Mouse (Mus musculus): ENCODE results near the gene Cdkn1a. TPM values are rescaled to one million over a fixed set of nuclear protein-coding genes. Genes with fewer than 3 reads are reported as not detected.

The Cdkn1a gene
- polyA plus RNA-seq, 1 experiment from 2014 or later, result 34.0 TPM

GRCm38 (mm10) chr17:29074085-29074484 lies 16.7 kb upstream of the Cdkn1a start:
- no peak overlapping the region for H3K9ac ChIP-seq
- H3K4me2 ChIP-seq, result no peak overlapping the region
- no peak overlapping the region for H3K4me3 ChIP-seq (replicated peaks)
- no peak for ATAC-seq (ENCODE audit: low FRiP score)
- WGBS, result 84% methylated on average over 13 of the region's 13 CpGs
- H3K27ac ChIP-seq, result no peak overlapping the region
- no peaks in the 10 kb centered on the region; the same call in 1 of the 2 replicates for H3K27me3 ChIP-seq
- peaks cover 24% of the 10 kb centered on the region for H3K4me1 ChIP-seq
- no peaks in the 10 kb centered on the region for H3K36me3 ChIP-seq (replicated peaks)
- no peaks in the 10 kb centered on the region for H3K9me3 ChIP-seq

DNA sequence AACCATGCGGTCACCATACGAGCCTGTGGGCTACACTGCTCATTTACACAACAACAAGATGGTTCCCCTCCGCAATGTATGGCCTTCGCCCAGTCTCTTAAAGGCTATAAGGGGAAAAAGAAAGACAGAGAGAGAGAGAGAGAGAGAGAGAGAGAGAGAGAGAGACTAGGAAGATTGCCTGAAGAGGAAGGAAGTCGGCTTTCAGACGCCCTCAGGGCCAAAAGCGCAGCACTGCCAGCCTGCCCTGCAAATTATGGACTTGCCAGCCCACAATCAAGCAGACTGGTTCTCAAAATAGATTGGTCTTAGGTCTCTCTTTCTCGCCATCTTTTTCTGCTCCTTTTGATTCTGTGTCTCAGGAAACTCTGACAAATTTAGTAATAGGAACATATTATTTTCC lies 14.5 kb upstream of the Cdkn1a start:
- Histone ChIP-seq H3K9ac (no peak overlapping the region), H3K27me3 (peaks cover 13% of the 10 kb centered on the region), H3K4me2 (no peak overlapping the region), H3K4me3 (replicated peaks) (no peak overlapping the region), H3K36me3 (replicated peaks) (no peaks in the 10 kb centered on the region), H3K9me3 (no peaks in the 10 kb centered on the region), H3K27ac (no peak overlapping the region), H3K4me1 (peaks cover 30% of the 10 kb centered on the region)
- no peak for ATAC-seq (ENCODE audit: low FRiP score)
- WGBS, result 87% methylated on average over 8 of the region's 8 CpGs

- H3K4me2 ChIP-seq, result peak overlapping the region; percentile 45
- no peak for ATAC-seq (ENCODE audit: low FRiP score)
- H3K4me1 ChIP-seq, result peaks cover 34% of the 10 kb centered on the region
- H3K4me3 ChIP-seq (replicated peaks), result 0 out of 2 replicates have a peak overlapping the region, but pooled peaks have one; percentile 5
- no peaks in the 10 kb centered on the region for H3K36me3 ChIP-seq (replicated peaks)
- WGBS, result 22% methylated on average over 14 of the region's 14 CpGs
- 0 out of 2 replicates have a peak overlapping the region, but pooled peaks have one; percentile 34 for H3K9ac ChIP-seq
- H3K27me3 ChIP-seq, result peaks cover 25% of the 10 kb centered on the region
- H3K9me3 ChIP-seq, result no peaks in the 10 kb centered on the region
- no peak overlapping the region for H3K27ac ChIP-seq
These were observed 12.8 kb upstream of the Cdkn1a start for GRCm38 (mm10) chr17:29077786-29078509.

DNA sequence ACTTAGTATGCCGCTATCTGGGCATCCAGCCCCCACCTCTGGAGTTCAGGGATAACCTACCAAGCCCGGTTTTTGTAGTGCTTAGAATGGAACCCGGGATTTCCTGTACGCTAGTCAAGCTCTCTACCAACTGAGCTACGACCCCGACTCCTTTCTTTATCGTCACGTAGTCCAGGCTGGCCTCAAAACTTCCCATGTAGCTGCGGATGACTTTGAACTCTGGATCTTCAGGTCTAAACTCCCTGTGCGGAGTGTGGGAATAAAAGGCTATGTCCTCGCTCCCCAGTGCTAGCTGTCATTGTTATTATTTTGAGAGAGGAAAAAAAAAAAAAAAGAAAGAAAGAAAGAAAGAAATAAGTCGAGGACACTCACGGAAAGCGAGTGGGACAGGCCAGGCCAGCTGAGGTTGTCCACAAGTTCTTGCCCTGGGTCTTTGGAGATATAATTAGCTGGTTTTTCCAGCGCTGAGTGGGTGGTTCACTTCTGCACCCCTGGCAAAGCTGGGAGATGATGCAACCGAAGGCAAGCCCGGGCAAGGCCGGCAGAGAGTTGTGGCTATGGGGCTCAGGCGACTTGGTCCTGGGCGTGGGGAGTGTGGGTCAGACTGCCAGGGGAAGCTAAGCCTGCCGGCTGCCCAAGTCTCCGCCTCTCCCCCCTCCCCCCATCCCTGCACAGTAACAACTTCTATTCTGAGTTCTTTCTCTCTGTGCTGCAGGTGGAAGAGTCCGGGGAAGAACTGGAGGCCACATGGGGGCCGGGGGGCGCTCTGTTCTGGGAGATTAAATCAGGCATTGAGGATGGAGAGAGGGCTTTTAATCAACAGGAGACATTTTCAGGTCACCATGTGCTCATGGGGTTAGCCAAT lies 12.0 kb upstream of the Cdkn1a start:
- H3K36me3 ChIP-seq (replicated peaks), result no peaks in the 10 kb centered on the region
- 0 out of 2 replicates have a peak overlapping the region, but pooled peaks have one; percentile 5 for H3K4me3 ChIP-seq (replicated peaks)
- H3K27me3 ChIP-seq, result peaks cover 25% of the 10 kb centered on the region
- H3K9ac ChIP-seq, result no peak overlapping the region
- no peak for ATAC-seq (ENCODE audit: low FRiP score)
- H3K27ac ChIP-seq, result peak overlapping the region; percentile 43; the same call in 1 of the 2 replicates
- H3K4me1 ChIP-seq, result peaks cover 32% of the 10 kb centered on the region
- H3K4me2 ChIP-seq, result peak overlapping the region; percentile 45
- WGBS, result 4% methylated on average over 25 of the region's 25 CpGs
- H3K9me3 ChIP-seq, result no peaks in the 10 kb centered on the region

GRCm38 (mm10) chr17:29080758-29081617 lies 9.8 kb upstream of the Cdkn1a start:
- WGBS, result 3% methylated on average over 22 of the region's 23 CpGs
- Histone ChIP-seq H3K4me1 (peaks cover 32% of the 10 kb centered on the region), H3K4me2 (peak overlapping the region; percentile 37), H3K9me3 (no peaks in the 10 kb centered on the region), H3K36me3 (replicated peaks) (no peaks in the 10 kb centered on the region), H3K27me3 (peaks cover 25% of the 10 kb centered on the region), H3K4me3 (replicated peaks) (no peak overlapping the region), H3K27ac (0 out of 2 replicates have a peak overlapping the region, but pooled peaks have one; percentile 15), H3K9ac (no peak overlapping the region)
- no peak for ATAC-seq (ENCODE audit: low FRiP score)

GRCm38 (mm10) chr17:29081618-29082381 lies 9.0 kb upstream of the Cdkn1a start:
- ATAC-seq (ENCODE audit: low FRiP score), result no peak
- no peaks in the 10 kb centered on the region for H3K9me3 ChIP-seq
- H3K27ac ChIP-seq, result no peak overlapping the region
- no peak overlapping the region for H3K4me3 ChIP-seq (replicated peaks)
- WGBS, result 5% methylated on average over 21 of the region's 21 CpGs
- H3K9ac ChIP-seq, result no peak overlapping the region; the same call in 1 of the 2 replicates
- H3K27me3 ChIP-seq, result peaks cover 25% of the 10 kb centered on the region
- H3K4me2 ChIP-seq, result peak overlapping the region; percentile 37
- H3K4me1 ChIP-seq, result peaks cover 32% of the 10 kb centered on the region
- no peaks in the 10 kb centered on the region for H3K36me3 ChIP-seq (replicated peaks)

DNA sequence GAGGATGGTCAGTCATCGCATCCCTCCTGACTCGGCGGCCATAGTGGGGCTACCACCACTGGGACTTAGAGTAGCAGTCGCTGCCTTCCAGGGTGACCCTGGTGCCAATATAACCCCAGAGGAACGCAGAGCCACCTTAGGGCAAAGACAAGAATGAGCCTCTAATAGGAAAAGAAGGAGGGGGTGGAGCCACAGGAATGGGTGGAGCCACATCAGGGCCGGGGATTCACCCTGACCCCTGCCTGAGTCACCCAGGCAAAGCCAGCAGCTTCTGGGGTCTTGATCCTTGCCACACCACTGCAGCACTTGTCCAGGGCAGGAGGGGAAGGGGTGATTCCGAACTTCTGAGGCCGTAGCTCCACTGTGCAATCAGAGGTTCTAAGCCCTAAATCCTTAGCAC lies 7.2 kb upstream of the Cdkn1a start:
- ATAC-seq (ENCODE audit: low FRiP score), result no peak
- peaks cover 25% of the 10 kb centered on the region for H3K27me3 ChIP-seq
- 92% methylated on average over 8 of the region's 8 CpGs for WGBS
- no peaks in the 10 kb centered on the region for H3K9me3 ChIP-seq
- peaks cover 23% of the 10 kb centered on the region for H3K4me1 ChIP-seq
- H3K4me2 ChIP-seq, result no peak overlapping the region
- H3K36me3 ChIP-seq (replicated peaks), result no peaks in the 10 kb centered on the region
- no peak overlapping the region for H3K4me3 ChIP-seq (replicated peaks)
- no peak overlapping the region for H3K27ac ChIP-seq
- H3K9ac ChIP-seq, result no peak overlapping the region

DNA sequence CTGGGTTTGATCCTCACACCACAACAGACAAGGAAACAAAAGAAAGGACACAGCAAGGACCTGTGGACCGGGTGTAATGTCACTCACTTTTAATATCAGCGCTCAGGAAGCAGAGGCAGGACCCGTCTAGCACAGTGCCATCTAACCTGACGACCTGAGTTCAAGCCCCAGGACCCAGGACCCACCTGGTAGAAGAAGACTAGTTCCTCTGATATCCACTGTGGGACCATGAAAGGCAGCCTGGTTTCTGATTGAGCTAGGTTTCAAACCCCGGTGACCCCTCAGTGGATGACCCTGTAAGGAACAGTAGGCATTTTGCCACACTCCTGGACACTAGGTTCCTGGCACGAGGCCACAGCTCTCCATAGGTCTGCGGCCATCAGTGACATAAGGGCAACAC lies 6.1 kb upstream of the Cdkn1a start:
- H3K4me3 ChIP-seq (replicated peaks), result no peak overlapping the region
- no peak for ATAC-seq (ENCODE audit: low FRiP score)
- 95% methylated on average over 7 of the region's 7 CpGs for WGBS
- no peaks in the 10 kb centered on the region for H3K9me3 ChIP-seq
- no peak overlapping the region for H3K9ac ChIP-seq
- no peak overlapping the region for H3K27ac ChIP-seq
- H3K36me3 ChIP-seq (replicated peaks), result no peaks in the 10 kb centered on the region
- H3K4me2 ChIP-seq, result no peak overlapping the region
- H3K4me1 ChIP-seq, result peaks cover 17% of the 10 kb centered on the region
- H3K27me3 ChIP-seq, result peaks cover 23% of the 10 kb centered on the region

DNA sequence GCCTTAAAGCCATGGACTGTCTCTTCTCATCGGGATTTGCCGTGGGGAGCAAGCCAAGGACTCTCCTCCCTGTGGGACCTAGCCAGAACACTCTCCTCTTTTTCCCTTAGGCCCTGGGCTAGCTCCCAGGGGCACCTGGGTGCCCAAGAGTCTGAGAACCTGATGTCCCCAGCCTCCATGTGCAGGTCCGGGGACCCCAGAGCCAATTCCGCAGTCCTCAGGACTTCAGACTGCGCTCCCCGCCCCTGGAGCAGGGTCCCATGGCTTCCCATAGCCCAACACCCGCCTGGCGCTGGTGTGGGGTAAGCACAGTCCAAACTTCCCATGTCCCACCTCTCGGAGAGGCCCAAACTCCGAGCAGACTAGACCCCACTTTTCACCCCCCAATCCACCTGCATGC lies 5.5 kb upstream of the Cdkn1a start:
- H3K27me3 ChIP-seq, result peaks cover 24% of the 10 kb centered on the region
- no peaks in the 10 kb centered on the region for H3K36me3 ChIP-seq (replicated peaks)
- no peak overlapping the region for H3K4me3 ChIP-seq (replicated peaks)
- WGBS, result 86% methylated on average over 10 of the region's 10 CpGs
- H3K9me3 ChIP-seq, result no peaks in the 10 kb centered on the region
- peaks cover 17% of the 10 kb centered on the region for H3K4me1 ChIP-seq
- ATAC-seq (ENCODE audit: low FRiP score), result no peak
- no peak overlapping the region for H3K9ac ChIP-seq
- H3K27ac ChIP-seq, result no peak overlapping the region
- H3K4me2 ChIP-seq, result no peak overlapping the region

DNA sequence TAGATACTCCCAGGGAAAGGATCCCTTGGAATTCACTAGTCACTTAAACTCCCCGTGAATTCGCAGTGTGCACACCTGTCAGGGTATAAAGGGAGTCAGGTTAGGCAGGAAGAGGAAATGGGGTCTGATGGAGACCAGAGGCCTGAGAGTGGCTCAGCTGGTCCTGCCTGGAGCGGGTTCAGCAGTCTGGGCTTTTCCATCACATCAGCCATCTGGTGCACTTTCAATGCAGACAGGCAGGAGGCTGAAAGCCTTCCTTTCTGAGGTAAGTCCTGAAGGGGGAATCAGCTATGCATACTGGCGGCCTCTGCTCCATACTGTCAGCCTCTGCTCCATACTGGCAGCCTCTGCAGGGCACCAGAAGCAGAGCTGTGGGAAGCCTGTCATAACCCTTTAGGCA lies 3.9 kb upstream of the Cdkn1a start:
- 75% methylated on average over 4 of the region's 4 CpGs for WGBS
- no peak overlapping the region for H3K4me2 ChIP-seq
- H3K27ac ChIP-seq, result no peak overlapping the region
- no peak overlapping the region for H3K4me3 ChIP-seq (replicated peaks)
- peaks cover 4% of the 10 kb centered on the region for H3K4me1 ChIP-seq
- no peaks in the 10 kb centered on the region for H3K9me3 ChIP-seq
- no peaks in the 10 kb centered on the region for H3K36me3 ChIP-seq (replicated peaks)
- ATAC-seq (ENCODE audit: low FRiP score), result no peak
- no peak overlapping the region for H3K9ac ChIP-seq
- H3K27me3 ChIP-seq, result peaks cover 13% of the 10 kb centered on the region

GRCm38 (mm10) chr17:29091348-29091944 lies 670 bp downstream of the Cdkn1a start:
- Histone ChIP-seq H3K4me2 (no peak overlapping the region), H3K27ac (no peak overlapping the region), H3K4me3 (replicated peaks) (no peak overlapping the region), H3K36me3 (replicated peaks) (no peaks in the 10 kb centered on the region), H3K4me1 (peaks cover 22% of the 10 kb centered on the region), H3K27me3 (peaks cover 47% of the 10 kb centered on the region), H3K9ac (no peak overlapping the region), H3K9me3 (no peaks in the 10 kb centered on the region)
- 54% methylated on average over 6 of the region's 6 CpGs for WGBS
- no peak for ATAC-seq (ENCODE audit: low FRiP score)

All from forebrain, embryonic 12.5 days (tissue).